Mouse (Mus musculus): Measurements from ENCODE around the gene Kcnc3.

- TF ChIP-seq CTCF (IDR thresholded peaks at IDR 0.05) (no peak), EP300 (IDR thresholded peaks at IDR 0.05) (no peak)
Observed at GRCm38 (mm10) chr7:44584921-44585320, 5.5 kb upstream of the Kcnc3 start.

All from lung, postnatal 0 days (tissue).